Mouse (Mus musculus): ENCODE measurements around the gene Mrpl37. TPM values are rescaled to one million over a fixed set of nuclear protein-coding genes. Genes with fewer than 3 reads are reported as not detected.
A peak's percentile ranks its signal among the peaks of the same experiment; 100 is the strongest.

Gene Mrpl37
- polyA plus RNA-seq, 1 experiment from 2014 or later: 80.9 TPM

DNA sequence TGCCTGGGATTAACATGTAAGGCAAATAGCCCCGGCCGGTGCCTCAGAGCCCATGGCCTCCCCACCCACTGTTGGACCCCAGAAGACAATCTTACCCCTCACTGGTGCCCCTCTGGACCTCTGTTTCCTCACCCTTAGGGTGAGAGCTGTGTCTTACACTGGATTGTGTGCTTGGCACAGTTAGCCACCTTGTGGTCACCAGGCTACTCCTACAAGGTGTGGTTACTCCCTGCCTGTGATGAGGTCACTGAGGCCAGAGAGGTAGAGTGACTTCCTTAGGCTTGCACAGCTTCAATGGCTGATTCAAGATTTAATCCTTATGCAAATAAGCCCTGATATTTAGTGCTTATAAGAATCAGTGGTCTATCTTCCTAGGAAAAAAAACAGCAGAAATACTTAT, 29.7 kb downstream of the Mrpl37 start:
- 98% methylated on average over 2 of the region's 2 CpGs for WGBS
- Histone ChIP-seq H3K9ac (no peak overlapping the region), H3K36me3 (peaks cover 95% of the 10 kb centered on the region), H3K4me2 (no peak overlapping the region), H3K4me1 (replicated peaks) (peaks cover 13% of the 10 kb centered on the region; the same call in 1 of the 2 replicates), H3K9me3 (no peaks in the 10 kb centered on the region), H3K27me3 (no peaks in the 10 kb centered on the region), H3K27ac (replicated peaks) (no peak overlapping the region), H3K4me3 (no peak overlapping the region)
- no peak for ATAC-seq (ENCODE audit: low read depth)

DNA sequence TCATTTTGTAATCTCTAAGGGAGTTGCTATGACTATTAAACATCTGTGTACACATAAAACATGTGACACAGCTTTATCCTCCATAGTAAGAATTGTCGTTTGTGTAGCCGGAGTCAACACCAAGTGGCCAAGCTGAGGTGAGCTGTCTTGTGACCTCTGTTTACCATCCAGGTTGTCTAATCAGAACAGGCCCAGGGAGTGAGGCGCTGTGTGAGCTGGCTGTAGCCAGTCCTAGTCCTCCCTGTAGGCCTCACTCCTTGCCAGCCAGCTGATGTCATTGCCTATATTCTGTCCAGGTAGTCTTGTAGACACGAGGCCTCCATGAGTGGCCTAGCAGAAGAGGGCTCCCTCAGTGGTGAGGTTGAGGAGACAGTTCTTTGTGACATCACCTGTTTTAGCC, 31.0 kb downstream of the Mrpl37 start:
- Histone ChIP-seq H3K4me1 (replicated peaks) (peaks cover 13% of the 10 kb centered on the region; the same call in 1 of the 2 replicates), H3K9me3 (no peaks in the 10 kb centered on the region), H3K9ac (no peak overlapping the region), H3K27me3 (no peaks in the 10 kb centered on the region), H3K36me3 (peaks cover 95% of the 10 kb centered on the region), H3K4me3 (no peak overlapping the region), H3K27ac (replicated peaks) (no peak overlapping the region), H3K4me2 (no peak overlapping the region)
- WGBS: 94% methylated on average over 4 of the region's 4 CpGs
- ATAC-seq (ENCODE audit: low read depth): no peak

DNA sequence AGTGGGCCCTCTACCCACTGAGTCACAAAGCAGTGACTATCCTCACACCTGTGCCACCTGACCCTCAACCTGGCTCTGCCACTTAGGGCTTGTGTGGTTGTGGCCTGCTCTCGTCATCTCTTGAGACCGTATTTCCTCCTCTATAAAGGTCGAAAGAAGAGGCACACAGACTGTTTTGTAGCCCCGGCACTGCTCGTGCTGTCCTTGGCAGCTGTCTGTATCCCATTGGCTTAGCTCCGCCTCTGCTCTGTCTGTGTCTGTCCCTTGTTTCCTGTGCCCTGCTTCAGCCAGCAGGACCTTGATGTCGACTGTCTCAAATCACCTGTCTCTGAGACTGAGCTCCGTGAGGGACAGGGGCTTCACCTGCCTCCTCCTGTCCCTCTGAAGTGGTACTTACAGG, 40.2 kb downstream of the Mrpl37 start:
- ATAC-seq (ENCODE audit: low read depth): no peak
- WGBS: 55% methylated on average over 8 of the region's 8 CpGs
- H3K4me1 ChIP-seq (replicated peaks): peaks cover 53% of the 10 kb centered on the region
- peak overlapping the region; percentile 9; the same call in 1 of the 2 replicates for H3K27ac ChIP-seq (replicated peaks)
- peaks cover 47% of the 10 kb centered on the region for H3K36me3 ChIP-seq
- no peaks in the 10 kb centered on the region for H3K27me3 ChIP-seq
- H3K4me3 ChIP-seq: no peak overlapping the region
- H3K9ac ChIP-seq: 0 out of 2 replicates have a peak overlapping the region, but pooled peaks have one; percentile 13
- H3K9me3 ChIP-seq: no peaks in the 10 kb centered on the region
- H3K4me2 ChIP-seq: no peak overlapping the region

DNA sequence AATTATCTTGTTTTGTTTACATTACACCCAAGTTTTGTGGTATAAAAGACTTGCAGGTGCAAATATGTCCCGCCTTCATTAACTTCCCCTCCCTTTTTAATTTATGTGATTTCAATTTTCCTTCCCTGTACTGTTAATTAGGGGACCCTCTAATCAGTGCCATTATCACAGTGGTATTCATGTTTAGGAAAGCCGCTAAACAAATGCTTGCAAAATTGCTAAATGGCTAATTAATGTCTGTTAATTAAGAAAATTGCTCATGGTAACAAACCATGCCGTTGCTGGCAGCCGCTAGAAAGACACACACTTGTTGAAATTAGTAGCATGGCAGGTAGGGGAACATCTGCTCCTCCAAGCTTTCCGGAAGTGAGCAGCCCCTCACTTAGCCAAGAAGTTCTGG, 41.3 kb downstream of the Mrpl37 start:
- Histone ChIP-seq H3K27me3 (no peaks in the 10 kb centered on the region), H3K36me3 (peaks cover 36% of the 10 kb centered on the region), H3K4me2 (no peak overlapping the region), H3K9me3 (no peaks in the 10 kb centered on the region), H3K27ac (replicated peaks) (no peak overlapping the region), H3K9ac (no peak overlapping the region), H3K4me1 (replicated peaks) (peaks cover 64% of the 10 kb centered on the region), H3K4me3 (no peak overlapping the region)
- WGBS: 50% methylated on average over 5 of the region's 5 CpGs
- 0 out of 2 replicates have a peak, but pooled peaks have one; percentile 10 for ATAC-seq (ENCODE audit: low read depth)

DNA sequence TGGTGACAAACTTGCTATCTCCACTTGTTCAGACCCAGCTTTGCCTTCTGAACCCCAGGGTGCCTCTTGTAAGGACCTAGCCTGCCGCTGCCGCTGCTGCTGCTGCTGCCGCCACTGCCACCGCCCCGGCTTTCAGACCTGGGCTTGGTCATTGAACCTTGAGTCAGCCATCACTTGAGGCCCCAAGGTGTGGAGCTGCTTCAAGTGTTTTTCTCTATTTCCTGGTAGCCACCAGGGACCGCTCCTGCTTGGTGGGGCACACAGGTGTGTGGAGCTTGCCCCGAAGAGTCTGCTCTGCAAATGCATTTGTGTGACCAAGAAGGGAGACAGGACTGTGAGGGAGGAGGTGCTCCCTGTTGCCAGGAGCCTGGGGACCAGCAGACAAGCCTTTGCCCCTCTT, 41.8 kb downstream of the Mrpl37 start:
- H3K36me3 ChIP-seq: peaks cover 31% of the 10 kb centered on the region
- H3K9me3 ChIP-seq: no peaks in the 10 kb centered on the region
- H3K4me3 ChIP-seq: no peak overlapping the region
- no peak for ATAC-seq (ENCODE audit: low read depth)
- peaks cover 68% of the 10 kb centered on the region for H3K4me1 ChIP-seq (replicated peaks)
- H3K4me2 ChIP-seq: no peak overlapping the region
- 75% methylated on average over 7 of the region's 7 CpGs for WGBS
- no peak overlapping the region for H3K27ac ChIP-seq (replicated peaks)
- H3K27me3 ChIP-seq: no peaks in the 10 kb centered on the region
- H3K9ac ChIP-seq: no peak overlapping the region

DNA sequence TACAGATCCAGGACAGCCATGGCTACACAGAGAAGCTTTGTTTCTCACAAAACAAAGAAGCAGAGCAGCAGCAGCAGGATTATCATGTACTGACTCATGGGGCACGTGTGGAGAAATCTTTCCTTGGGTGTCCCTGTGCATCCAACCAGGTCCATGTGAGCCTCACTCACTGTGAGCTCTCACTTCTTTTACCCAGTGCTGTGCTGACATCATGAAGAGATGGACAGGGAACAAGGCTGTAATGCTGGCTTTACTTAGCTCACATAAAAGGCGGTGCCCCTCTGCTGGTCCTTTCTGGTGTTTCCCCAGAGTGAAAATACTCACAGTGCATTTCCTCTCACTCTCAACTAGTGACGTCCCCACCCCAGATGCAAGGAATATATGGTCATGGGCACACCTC, 45.2 kb downstream of the Mrpl37 start:
- H3K4me2 ChIP-seq: no peak overlapping the region
- H3K4me1 ChIP-seq (replicated peaks): peaks cover 100% of the 10 kb centered on the region
- H3K27ac ChIP-seq (replicated peaks): peak overlapping the region; percentile 9
- H3K36me3 ChIP-seq: no peaks in the 10 kb centered on the region
- H3K9me3 ChIP-seq: no peaks in the 10 kb centered on the region
- 0 out of 2 replicates have a peak overlapping the region, but pooled peaks have one; percentile 3 for H3K9ac ChIP-seq
- H3K4me3 ChIP-seq: no peak overlapping the region
- no peak for ATAC-seq (ENCODE audit: low read depth)
- WGBS: 53% methylated on average over 3 of the region's 3 CpGs
- H3K27me3 ChIP-seq: no peaks in the 10 kb centered on the region

DNA sequence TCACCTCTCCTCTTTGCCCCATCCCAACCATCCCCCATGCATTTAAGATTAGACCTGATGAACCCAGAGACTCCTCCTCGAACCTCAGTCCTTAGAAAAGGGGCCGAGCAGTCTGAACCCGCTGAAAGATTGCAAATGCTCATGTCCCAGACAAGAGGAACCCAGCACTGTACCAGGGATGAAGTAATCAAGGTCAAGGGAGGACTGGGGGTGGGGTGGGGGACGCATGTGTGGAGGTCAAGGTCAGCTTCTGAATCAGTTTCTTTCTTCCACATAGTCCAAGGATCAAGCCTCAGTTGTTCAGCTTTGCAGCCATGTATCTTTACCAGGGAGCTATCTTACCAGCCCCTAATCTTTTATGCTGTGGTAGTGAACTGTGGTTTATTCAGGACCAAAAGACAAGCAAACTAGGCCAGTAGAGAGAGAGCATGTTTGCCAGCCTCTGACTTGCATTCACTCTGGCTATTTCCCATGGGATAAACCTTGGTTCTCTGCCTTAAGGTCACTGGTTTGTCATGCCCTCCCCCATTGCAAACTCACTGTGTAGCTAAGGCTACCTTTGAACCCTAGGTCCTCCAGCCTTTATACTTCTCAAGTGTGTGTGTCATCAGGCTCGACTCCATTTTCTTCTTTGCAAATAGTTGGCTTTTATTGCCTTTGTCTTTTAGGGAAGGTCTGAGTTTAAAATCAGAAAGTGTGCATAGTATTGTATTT, 46.2 kb downstream of the Mrpl37 start:
- Histone ChIP-seq H3K4me1 (replicated peaks) (peaks cover 100% of the 10 kb centered on the region), H3K9ac (0 out of 2 replicates have a peak overlapping the region, but pooled peaks have one; percentile 0), H3K4me3 (no peak overlapping the region), H3K27me3 (no peaks in the 10 kb centered on the region), H3K9me3 (no peaks in the 10 kb centered on the region), H3K27ac (replicated peaks) (no peak overlapping the region), H3K4me2 (no peak overlapping the region), H3K36me3 (no peaks in the 10 kb centered on the region)
- ATAC-seq (ENCODE audit: low read depth): no peak
- 61% methylated on average over 5 of the region's 5 CpGs for WGBS

DNA sequence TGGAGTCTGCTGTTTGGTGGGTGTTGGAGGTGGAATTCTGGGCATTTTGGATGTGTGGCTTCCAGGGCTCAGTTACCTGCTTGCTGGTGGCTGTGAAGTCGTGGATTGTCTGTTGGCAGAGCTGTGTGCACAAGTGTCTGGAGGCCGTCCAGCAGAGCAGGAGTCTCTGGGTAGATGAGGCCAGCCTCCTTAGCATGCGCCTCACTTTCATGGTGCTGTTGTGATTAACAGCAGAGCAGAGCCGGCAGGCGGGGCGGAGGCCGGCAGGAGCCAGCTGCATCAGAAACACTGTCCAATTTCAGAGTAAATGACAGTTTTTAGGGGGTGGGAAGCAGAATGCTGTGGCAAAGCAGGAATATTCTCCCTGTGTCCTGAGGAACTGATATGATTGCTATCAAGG, 47.6 kb downstream of the Mrpl37 start:
- H3K4me3 ChIP-seq: no peak overlapping the region
- peaks cover 100% of the 10 kb centered on the region for H3K4me1 ChIP-seq (replicated peaks)
- H3K9ac ChIP-seq: peak overlapping the region; percentile 34; the same call in 1 of the 2 replicates
- 5% methylated on average over 7 of the region's 7 CpGs for WGBS
- ATAC-seq (ENCODE audit: low read depth): no peak; the same call in 1 of the 2 replicates
- no peaks in the 10 kb centered on the region for H3K27me3 ChIP-seq
- no peaks in the 10 kb centered on the region for H3K36me3 ChIP-seq
- no peak overlapping the region for H3K4me2 ChIP-seq
- no peaks in the 10 kb centered on the region for H3K9me3 ChIP-seq
- peak overlapping the region; percentile 72 for H3K27ac ChIP-seq (replicated peaks)

DNA sequence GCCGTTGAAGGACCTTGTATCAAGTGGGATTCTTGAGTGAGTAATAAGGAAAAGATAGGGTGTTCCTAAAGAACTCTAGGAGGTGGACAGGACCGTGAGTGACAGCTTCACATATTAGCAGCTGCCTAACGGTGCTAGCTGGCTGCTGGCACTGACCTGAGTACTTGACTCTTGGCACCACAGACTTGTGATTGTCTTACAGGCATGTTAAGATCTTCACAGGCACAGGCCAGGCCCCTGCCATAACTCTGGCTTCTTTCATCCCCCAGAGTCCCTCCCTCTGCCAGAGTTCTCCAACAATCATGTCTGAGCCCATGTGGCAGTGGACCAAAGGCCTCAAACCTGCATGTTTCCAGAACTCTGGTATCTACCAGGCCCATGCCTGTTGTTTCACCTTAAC, 48.1 kb downstream of the Mrpl37 start:
- Histone ChIP-seq H3K4me2 (no peak overlapping the region), H3K4me1 (replicated peaks) (peaks cover 100% of the 10 kb centered on the region), H3K27me3 (no peaks in the 10 kb centered on the region), H3K9ac (peak overlapping the region; percentile 34; the same call in 1 of the 2 replicates), H3K9me3 (no peaks in the 10 kb centered on the region), H3K36me3 (no peaks in the 10 kb centered on the region), H3K4me3 (no peak overlapping the region), H3K27ac (replicated peaks) (peak overlapping the region; percentile 72)
- no peak for ATAC-seq (ENCODE audit: low read depth)
- 72% methylated on average over 3 of the region's 3 CpGs for WGBS

DNA sequence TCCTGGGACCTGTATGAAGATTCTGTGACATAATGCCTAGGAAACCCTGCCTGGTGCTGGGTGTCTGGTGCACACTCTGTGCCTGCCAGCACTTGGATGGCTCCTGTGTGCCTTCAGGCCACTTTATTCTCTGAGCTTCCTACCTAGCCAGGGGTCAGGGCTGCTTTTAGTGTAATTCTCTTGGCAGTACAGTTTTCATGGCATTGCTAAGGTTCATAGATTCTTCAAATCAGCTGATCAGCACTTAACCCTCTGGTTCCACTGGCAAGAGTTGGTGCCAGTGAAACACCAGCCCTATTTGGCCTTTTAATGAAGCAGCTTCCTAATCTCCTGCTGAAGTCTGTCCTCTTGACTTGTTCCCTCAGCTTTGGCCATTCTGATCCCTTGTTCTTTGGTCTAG, 49.4 kb downstream of the Mrpl37 start:
- H3K36me3 ChIP-seq: no peaks in the 10 kb centered on the region
- no peak overlapping the region for H3K4me3 ChIP-seq
- no peaks in the 10 kb centered on the region for H3K9me3 ChIP-seq
- peak overlapping the region; percentile 26; the same call in 1 of the 2 replicates for H3K9ac ChIP-seq
- H3K4me1 ChIP-seq (replicated peaks): peaks cover 99% of the 10 kb centered on the region
- H3K27ac ChIP-seq (replicated peaks): 0 out of 2 replicates have a peak overlapping the region, but pooled peaks have one; percentile 87
- no peaks in the 10 kb centered on the region for H3K27me3 ChIP-seq
- ATAC-seq (ENCODE audit: low read depth): no peak
- no peak overlapping the region for H3K4me2 ChIP-seq

DNA sequence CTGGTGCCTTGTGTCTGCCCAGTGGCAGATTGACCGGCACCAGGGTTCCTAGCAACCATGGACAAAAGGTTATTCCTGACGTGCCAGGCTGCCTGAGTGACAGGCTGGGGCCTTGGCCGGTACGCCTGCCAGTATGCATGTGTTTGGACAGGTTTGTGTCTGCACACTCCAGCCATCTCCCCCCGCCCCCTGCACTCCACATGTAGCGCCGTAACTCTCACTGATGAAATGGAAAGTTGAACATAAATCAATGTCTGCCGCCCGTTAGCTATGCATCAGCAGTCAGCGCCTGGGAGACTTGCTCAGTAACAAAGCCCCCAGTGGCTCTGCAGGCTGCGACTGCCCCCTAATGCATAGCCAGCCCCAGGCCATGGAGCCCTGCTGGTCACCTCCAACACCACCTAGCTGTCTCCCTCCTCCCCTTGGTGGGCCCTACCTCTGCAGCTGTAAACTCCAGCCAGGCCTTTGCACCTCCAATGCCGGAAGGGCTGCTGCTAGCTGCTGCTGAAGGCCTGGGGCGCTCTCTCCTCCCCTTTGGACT, 50.6 kb downstream of the Mrpl37 start:
- Histone ChIP-seq H3K4me1 (replicated peaks) (peaks cover 94% of the 10 kb centered on the region), H3K9ac (peak overlapping the region; percentile 27)
- 13% methylated on average over 13 of the region's 13 CpGs for WGBS

DNA sequence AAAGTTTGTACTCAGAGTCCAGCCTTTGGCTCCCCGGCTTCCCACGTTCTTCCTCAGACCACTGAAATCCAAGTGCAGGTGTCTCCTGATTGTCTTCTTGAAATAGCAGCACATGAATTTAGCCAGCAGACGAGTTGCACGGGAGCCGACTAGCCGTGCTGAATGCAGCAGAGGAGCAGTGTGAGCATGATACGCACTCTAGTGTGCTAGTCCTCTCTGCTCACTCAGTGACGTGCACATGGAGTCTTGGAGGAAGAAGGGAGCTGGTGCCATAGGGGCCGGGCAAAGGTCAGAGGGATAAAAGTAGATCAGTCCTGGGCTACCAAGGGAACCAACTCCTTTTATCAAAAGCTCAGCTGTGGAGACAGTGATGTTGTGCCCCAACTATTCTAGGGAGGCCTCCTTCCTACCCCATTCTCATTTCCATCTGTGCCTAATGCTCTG, 52.8 kb downstream of the Mrpl37 start:
- Histone ChIP-seq H3K27ac (replicated peaks) (0 out of 2 replicates have a peak overlapping the region, but pooled peaks have one; percentile 9), H3K4me3 (no peak overlapping the region), H3K4me2 (no peak overlapping the region), H3K9me3 (no peaks in the 10 kb centered on the region), H3K4me1 (replicated peaks) (peaks cover 74% of the 10 kb centered on the region), H3K27me3 (no peaks in the 10 kb centered on the region), H3K9ac (no peak overlapping the region), H3K36me3 (peaks cover 6% of the 10 kb centered on the region; the same call in 1 of the 2 replicates)
- WGBS: 83% methylated on average over 9 of the region's 9 CpGs
- no peak for ATAC-seq (ENCODE audit: low read depth)

More for the DNA sequence above, 50.6 kb downstream of the Mrpl37 start:
- Histone ChIP-seq H3K4me3 (no peak overlapping the region), H3K36me3 (no peaks in the 10 kb centered on the region), H3K4me2 (peak overlapping the region; percentile 7; the same call in 1 of the 2 replicates), H3K27ac (replicated peaks) (peak overlapping the region; percentile 87), H3K9me3 (no peaks in the 10 kb centered on the region), H3K27me3 (no peaks in the 10 kb centered on the region)
- ATAC-seq (ENCODE audit: low read depth): peak; percentile 81

All from neural tube, embryonic 13.5 days (tissue).